Mouse (Mus musculus): ENCODE measurements around the gene Icosl. TPM values are rescaled to one million over a fixed set of nuclear protein-coding genes. Genes with fewer than 3 reads are reported as not detected.

The Icosl gene
- polyA plus RNA-seq, 1 experiment from 2014 or later: 2.1 TPM

GRCm38 (mm10) chr10:78129423-78129822 is 60.3 kb downstream of the Icosl start:
- Histone ChIP-seq H3K36me3 (no peaks in the 10 kb centered on the region), H3K27me3 (ENCODE audit: insufficient read depth, poor library complexity, severe bottlenecking) (0 out of 2 replicates have a peak, but pooled peaks cover 17% of the 10 kb centered on the region), H3K4me1 (peaks cover 6% of the 10 kb centered on the region), H3K27ac (no peak overlapping the region), H3K4me3 (no peak overlapping the region), H3K9me3 (no peaks in the 10 kb centered on the region)
- DNase-seq (ENCODE audit: low spot score): no peak
- 36% methylated on average over 11 of the region's 11 CpGs for WGBS

- 72% methylated on average over 4 of the region's 4 CpGs for WGBS
- peaks cover 9% of the 10 kb centered on the region for H3K4me1 ChIP-seq
- H3K27me3 ChIP-seq (ENCODE audit: insufficient read depth, poor library complexity, severe bottlenecking): 0 out of 2 replicates have a peak, but pooled peaks cover 17% of the 10 kb centered on the region
- no peaks in the 10 kb centered on the region for H3K9me3 ChIP-seq
- H3K36me3 ChIP-seq: no peaks in the 10 kb centered on the region
- no peak overlapping the region for H3K4me3 ChIP-seq
- no peak overlapping the region for H3K27ac ChIP-seq
- DNase-seq (ENCODE audit: low spot score): no peak
These were observed 60.9 kb downstream of the Icosl start for GRCm38 (mm10) chr10:78129998-78130397.

Other genes starting within 250 kb of the Icosl start
- gene Krtap10-4, start 242.2 kb upstream of the Icosl start, polyA plus RNA-seq (2016; fragmentation: Nextera tagmentation; extraction: Ambion mirVana): not detected in 2 replicates
- gene Krtap10-10, start 233.4 kb upstream of the Icosl start, polyA plus RNA-seq (2016; fragmentation: Nextera tagmentation; extraction: Ambion mirVana): not detected in 2 replicates
- not detected in 2 replicates for gene Gm36176, start 222.5 kb upstream of the Icosl start, polyA plus RNA-seq (2016; fragmentation: Nextera tagmentation; extraction: Ambion mirVana)
- gene Gm10318, start 216.4 kb upstream of the Icosl start, polyA plus RNA-seq (2016; fragmentation: Nextera tagmentation; extraction: Ambion mirVana): not detected in 2 replicates
- gene Gm3285, start 207.3 kb upstream of the Icosl start, polyA plus RNA-seq (2016; fragmentation: Nextera tagmentation; extraction: Ambion mirVana): not detected in 2 replicates
- gene Lrrc3, start 166.8 kb upstream of the Icosl start, polyA plus RNA-seq (2016; fragmentation: Nextera tagmentation; extraction: Ambion mirVana): 2.7 and 4.9 TPM in 2 replicates
- 0.43 TPM in 2 replicates for gene Trpm2, start 98.7 kb upstream of the Icosl start, polyA plus RNA-seq (2016; fragmentation: Nextera tagmentation; extraction: Ambion mirVana)
- gene 1810043G02Rik, start 90.8 kb upstream of the Icosl start, polyA plus RNA-seq (2016; fragmentation: Nextera tagmentation; extraction: Ambion mirVana): 16.9 and 23.1 TPM in 2 replicates
- gene Pfkl, start 59.2 kb upstream of the Icosl start, polyA plus RNA-seq (2016; fragmentation: Nextera tagmentation; extraction: Ambion mirVana): 264 and 274 TPM in 2 replicates
- not detected in 2 replicates for gene Dnmt3l, start 27.4 kb upstream of the Icosl start, polyA plus RNA-seq (2016; fragmentation: Nextera tagmentation; extraction: Ambion mirVana)
- 0.18 and 0.45 TPM in 2 replicates for gene Aire, start 25.7 kb upstream of the Icosl start, polyA plus RNA-seq (2016; fragmentation: Nextera tagmentation; extraction: Ambion mirVana)
- gene D10Jhu81e, start 100.5 kb downstream of the Icosl start, polyA plus RNA-seq (2016; fragmentation: Nextera tagmentation; extraction: Ambion mirVana): 32.8 and 34.9 TPM in 2 replicates
- gene Pwp2, start 115.8 kb downstream of the Icosl start, polyA plus RNA-seq (2016; fragmentation: Nextera tagmentation; extraction: Ambion mirVana): 18.0 and 23.1 TPM in 2 replicates
- 11.1 and 13.5 TPM in 2 replicates for gene Trappc10, start 175.3 kb downstream of the Icosl start, polyA plus RNA-seq (2016; fragmentation: Nextera tagmentation; extraction: Ambion mirVana)